Mouse (Mus musculus) ES-E14 (cell line): ENCODE data around the gene Sult1a1.

ENCODE experiments used
- CHD2 ChIP-seq: IDR thresholded peaks from 2 replicates; pipeline ENCODE4 v1.6.1; 2014; ENCODE audit warnings: mild to moderate bottlenecking, low read depth, low read length, inconsistent platforms
- MAFK ChIP-seq: IDR thresholded peaks from 2 replicates; pipeline ENCODE4 v1.6.1; 2014; ENCODE audit warnings: mild to moderate bottlenecking, low read depth, low read length, inconsistent platforms; ENCODE audit not compliant: insufficient read depth
- ZC3H11A ChIP-seq: IDR thresholded peaks from 2 replicates; pipeline ENCODE4 v1.6.1; 2012; ENCODE audit warnings: low read depth, mild to moderate bottlenecking, inconsistent platforms, low read length, borderline replicate concordance
- ZNF384 ChIP-seq: IDR thresholded peaks from 2 replicates; pipeline ENCODE4 v1.6.1; 2012; ENCODE audit warnings: low read depth, low read length, inconsistent platforms

DNA sequence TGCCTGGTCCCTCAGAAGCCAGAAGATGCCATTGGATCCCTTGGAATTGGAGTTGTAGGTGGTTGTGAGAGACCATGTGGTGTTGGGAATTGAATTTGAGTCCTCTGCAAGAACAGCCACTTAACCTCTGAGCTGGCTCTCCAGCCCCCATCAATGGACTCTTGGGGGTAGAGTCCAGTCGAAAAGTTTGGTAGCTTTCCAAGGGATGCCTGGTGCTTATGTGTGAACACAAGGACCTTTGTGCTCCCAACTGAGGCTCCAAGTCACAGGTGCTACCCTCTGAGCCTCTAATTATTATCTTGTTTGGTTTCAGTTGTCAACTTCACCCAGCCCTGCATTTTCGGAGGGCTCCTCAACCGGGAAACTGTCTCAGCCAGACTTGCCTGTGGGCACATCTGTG is 14.5 kb upstream of the Sult1a1 start:
- TF ChIP-seq ZNF384, result no peak
- no peak for TF ChIP-seq ZC3H11A
- TF ChIP-seq MAFK, result no peak
- TF ChIP-seq CHD2, result no peak
